Mouse (Mus musculus): Measurements from ENCODE around the gene Sav1. TPM values are rescaled to one million over a fixed set of nuclear protein-coding genes. Genes with fewer than 3 reads are reported as not detected.

Sav1 gene
- polyA plus RNA-seq, 1 experiment from 2014 or later = 10.8 TPM

GRCm38 (mm10) chr12:69967112-69967511 lies 19.7 kb downstream of the Sav1 start:
- Histone ChIP-seq H3K9ac (ENCODE audit: low read depth, low read length) (no peak overlapping the region), H3K4me1 (ENCODE audit: control insufficient read depth, insufficient read depth, low read length) (no peaks in the 10 kb centered on the region), H3K27ac (ENCODE audit: low read depth, low read length) (no peak overlapping the region), H3K4me2 (replicated peaks; ENCODE audit: low read depth, low read length) (no peak overlapping the region), H3K4me3 (ENCODE audit: low read length) (no peak overlapping the region), H3K9me3 (ENCODE audit: control insufficient read depth, low read length) (no peaks in the 10 kb centered on the region), H3K36me3 (ENCODE audit: control insufficient read depth, insufficient read depth, low read length) (peaks cover 78% of the 10 kb centered on the region), H3K27me3 (ENCODE audit: control insufficient read depth, insufficient read depth, low read length) (no peaks in the 10 kb centered on the region)
- no peak for ATAC-seq (ENCODE audit: low FRiP score, low TSS enrichment)
- WGBS = 88% methylated on average over 6 of the region's 6 CpGs

DNA sequence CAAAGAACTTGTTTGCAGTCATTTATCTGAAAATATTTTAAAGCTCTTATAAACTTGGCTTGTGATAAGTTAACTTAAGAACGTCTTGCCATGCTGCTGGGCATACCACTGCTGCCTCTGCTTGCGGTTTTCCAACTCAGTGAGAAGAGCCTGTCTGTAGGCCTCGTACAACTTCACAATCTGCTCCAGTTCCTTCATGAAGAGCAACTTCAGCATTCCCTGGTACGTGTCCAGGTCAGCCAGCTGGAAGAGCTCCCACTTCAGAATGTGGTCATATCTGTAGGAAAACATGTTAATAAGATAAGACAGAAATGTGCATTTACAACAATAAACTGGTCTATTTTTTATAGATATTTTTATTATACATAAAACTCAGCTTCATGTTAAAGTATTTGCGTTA lies 20.7 kb downstream of the Sav1 start:
- H3K9me3 ChIP-seq (ENCODE audit: control insufficient read depth, low read length) = no peaks in the 10 kb centered on the region
- H3K9ac ChIP-seq (ENCODE audit: low read depth, low read length) = no peak overlapping the region
- H3K4me3 ChIP-seq (ENCODE audit: low read length) = no peak overlapping the region
- H3K4me2 ChIP-seq (replicated peaks; ENCODE audit: low read depth, low read length) = no peak overlapping the region
- ATAC-seq (ENCODE audit: low FRiP score, low TSS enrichment) = no peak
- H3K27ac ChIP-seq (ENCODE audit: low read depth, low read length) = no peak overlapping the region
- peaks cover 73% of the 10 kb centered on the region for H3K36me3 ChIP-seq (ENCODE audit: control insufficient read depth, insufficient read depth, low read length)
- no peaks in the 10 kb centered on the region for H3K27me3 ChIP-seq (ENCODE audit: control insufficient read depth, insufficient read depth, low read length)
- no peaks in the 10 kb centered on the region for H3K4me1 ChIP-seq (ENCODE audit: control insufficient read depth, insufficient read depth, low read length)
- 85% methylated on average over 5 of the region's 5 CpGs for WGBS

- Histone ChIP-seq H3K27me3 (ENCODE audit: control insufficient read depth, insufficient read depth, low read length) (no peaks in the 10 kb centered on the region), H3K9me3 (ENCODE audit: control insufficient read depth, low read length) (no peaks in the 10 kb centered on the region), H3K4me3 (ENCODE audit: low read length) (no peak overlapping the region), H3K27ac (ENCODE audit: low read depth, low read length) (no peak overlapping the region), H3K4me2 (replicated peaks; ENCODE audit: low read depth, low read length) (no peak overlapping the region), H3K9ac (ENCODE audit: low read depth, low read length) (no peak overlapping the region), H3K36me3 (ENCODE audit: control insufficient read depth, insufficient read depth, low read length) (peaks cover 71% of the 10 kb centered on the region), H3K4me1 (ENCODE audit: control insufficient read depth, insufficient read depth, low read length) (no peaks in the 10 kb centered on the region)
- WGBS = 79% methylated on average over 3 of the region's 3 CpGs
- ATAC-seq (ENCODE audit: low FRiP score, low TSS enrichment) = no peak
These were observed 21.2 kb downstream of the Sav1 start for GRCm38 (mm10) chr12:69965644-69966043.

- no peak overlapping the region for H3K9ac ChIP-seq (ENCODE audit: low read depth, low read length)
- peaks cover 48% of the 10 kb centered on the region for H3K36me3 ChIP-seq (ENCODE audit: control insufficient read depth, insufficient read depth, low read length)
- H3K4me3 ChIP-seq (ENCODE audit: low read length) = no peak overlapping the region
- 92% methylated on average over 6 of the region's 6 CpGs for WGBS
- no peak for ATAC-seq (ENCODE audit: low FRiP score, low TSS enrichment)
- no peak overlapping the region for H3K4me2 ChIP-seq (replicated peaks; ENCODE audit: low read depth, low read length)
- no peaks in the 10 kb centered on the region for H3K27me3 ChIP-seq (ENCODE audit: control insufficient read depth, insufficient read depth, low read length)
- no peaks in the 10 kb centered on the region for H3K4me1 ChIP-seq (ENCODE audit: control insufficient read depth, insufficient read depth, low read length)
- no peaks in the 10 kb centered on the region for H3K9me3 ChIP-seq (ENCODE audit: control insufficient read depth, low read length)
- no peak overlapping the region for H3K27ac ChIP-seq (ENCODE audit: low read depth, low read length)
These were observed 23.7 kb downstream of the Sav1 start for GRCm38 (mm10) chr12:69963141-69963540.

- Histone ChIP-seq H3K27me3 (ENCODE audit: control insufficient read depth, insufficient read depth, low read length) (no peaks in the 10 kb centered on the region), H3K4me3 (ENCODE audit: low read length) (no peak overlapping the region), H3K9ac (ENCODE audit: low read depth, low read length) (no peak overlapping the region), H3K27ac (ENCODE audit: low read depth, low read length) (no peak overlapping the region), H3K4me1 (ENCODE audit: control insufficient read depth, insufficient read depth, low read length) (no peaks in the 10 kb centered on the region), H3K4me2 (replicated peaks; ENCODE audit: low read depth, low read length) (no peak overlapping the region), H3K36me3 (ENCODE audit: control insufficient read depth, insufficient read depth, low read length) (peaks cover 42% of the 10 kb centered on the region), H3K9me3 (ENCODE audit: control insufficient read depth, low read length) (no peaks in the 10 kb centered on the region)
- 66% methylated on average over 4 of the region's 4 CpGs for WGBS
- ATAC-seq (ENCODE audit: low FRiP score, low TSS enrichment) = no peak; the same call in 1 of the 2 replicates
These were observed 24.3 kb downstream of the Sav1 start for GRCm38 (mm10) chr12:69962468-69962867.

DNA sequence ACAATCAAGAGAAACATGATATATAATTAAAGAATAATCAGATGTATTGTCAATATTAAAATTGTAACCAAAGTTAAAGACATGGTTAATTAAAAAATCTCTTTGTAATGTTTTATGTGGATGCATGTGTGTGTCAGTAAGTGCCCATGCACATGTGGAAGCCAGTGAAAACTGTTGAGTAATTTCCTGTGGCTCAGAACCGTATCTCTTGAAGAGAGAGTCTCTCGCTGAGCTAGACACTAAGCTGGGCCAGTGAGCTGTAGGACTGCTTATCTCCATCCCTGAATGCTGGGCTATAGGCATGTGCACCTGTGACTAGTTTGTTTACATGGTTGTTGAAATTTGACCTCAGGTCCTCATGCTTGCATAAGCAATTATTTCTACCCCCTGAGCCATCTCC lies 29.4 kb downstream of the Sav1 start:
- no peak overlapping the region for H3K9ac ChIP-seq (ENCODE audit: low read depth, low read length)
- no peak for ATAC-seq (ENCODE audit: low FRiP score, low TSS enrichment)
- no peak overlapping the region for H3K27ac ChIP-seq (ENCODE audit: low read depth, low read length)
- H3K9me3 ChIP-seq (ENCODE audit: control insufficient read depth, low read length) = no peaks in the 10 kb centered on the region
- H3K4me2 ChIP-seq (replicated peaks; ENCODE audit: low read depth, low read length) = no peak overlapping the region
- H3K4me3 ChIP-seq (ENCODE audit: low read length) = no peak overlapping the region
- peaks cover 7% of the 10 kb centered on the region; the same call in 1 of the 2 replicates for H3K36me3 ChIP-seq (ENCODE audit: control insufficient read depth, insufficient read depth, low read length)
- H3K4me1 ChIP-seq (ENCODE audit: control insufficient read depth, insufficient read depth, low read length) = no peaks in the 10 kb centered on the region
- no peaks in the 10 kb centered on the region for H3K27me3 ChIP-seq (ENCODE audit: control insufficient read depth, insufficient read depth, low read length)
- WGBS = 93% methylated on average over 2 of the region's 2 CpGs

GRCm38 (mm10) chr12:69947502-69947901 lies 39.3 kb downstream of the Sav1 start:
- no peak for ATAC-seq (ENCODE audit: low FRiP score, low TSS enrichment)
- Histone ChIP-seq H3K36me3 (ENCODE audit: control insufficient read depth, insufficient read depth, low read length) (no peaks in the 10 kb centered on the region), H3K4me1 (ENCODE audit: control insufficient read depth, insufficient read depth, low read length) (no peaks in the 10 kb centered on the region), H3K27me3 (ENCODE audit: control insufficient read depth, insufficient read depth, low read length) (no peaks in the 10 kb centered on the region), H3K4me3 (ENCODE audit: low read length) (no peak overlapping the region), H3K9ac (ENCODE audit: low read depth, low read length) (no peak overlapping the region), H3K9me3 (ENCODE audit: control insufficient read depth, low read length) (no peaks in the 10 kb centered on the region), H3K4me2 (replicated peaks; ENCODE audit: low read depth, low read length) (no peak overlapping the region), H3K27ac (ENCODE audit: low read depth, low read length) (no peak overlapping the region)
- WGBS = 69% methylated on average over 3 of the region's 3 CpGs

GRCm38 (mm10) chr12:69945861-69946260 lies 40.9 kb downstream of the Sav1 start:
- Histone ChIP-seq H3K4me3 (ENCODE audit: low read length) (no peak overlapping the region), H3K9ac (ENCODE audit: low read depth, low read length) (no peak overlapping the region), H3K4me1 (ENCODE audit: control insufficient read depth, insufficient read depth, low read length) (no peaks in the 10 kb centered on the region), H3K4me2 (replicated peaks; ENCODE audit: low read depth, low read length) (no peak overlapping the region), H3K27me3 (ENCODE audit: control insufficient read depth, insufficient read depth, low read length) (no peaks in the 10 kb centered on the region), H3K36me3 (ENCODE audit: control insufficient read depth, insufficient read depth, low read length) (no peaks in the 10 kb centered on the region), H3K9me3 (ENCODE audit: control insufficient read depth, low read length) (no peaks in the 10 kb centered on the region), H3K27ac (ENCODE audit: low read depth, low read length) (no peak overlapping the region)
- 90% methylated on average over 5 of the region's 5 CpGs for WGBS
- no peak for ATAC-seq (ENCODE audit: low FRiP score, low TSS enrichment)

GRCm38 (mm10) chr12:69941655-69942329 lies 45.0 kb downstream of the Sav1 start:
- Histone ChIP-seq H3K4me3 (ENCODE audit: low read length) (no peak overlapping the region), H3K4me2 (replicated peaks; ENCODE audit: low read depth, low read length) (no peak overlapping the region), H3K4me1 (ENCODE audit: control insufficient read depth, insufficient read depth, low read length) (no peaks in the 10 kb centered on the region), H3K36me3 (ENCODE audit: control insufficient read depth, insufficient read depth, low read length) (no peaks in the 10 kb centered on the region), H3K27ac (ENCODE audit: low read depth, low read length) (no peak overlapping the region), H3K27me3 (ENCODE audit: control insufficient read depth, insufficient read depth, low read length) (no peaks in the 10 kb centered on the region), H3K9ac (ENCODE audit: low read depth, low read length) (no peak overlapping the region), H3K9me3 (ENCODE audit: control insufficient read depth, low read length) (no peaks in the 10 kb centered on the region)
- 50% methylated on average over 1 of the region's 1 CpGs for WGBS
- no peak for ATAC-seq (ENCODE audit: low FRiP score, low TSS enrichment)
